Mouse (Mus musculus): Measurements from ENCODE around the gene Fam149b.

DNA sequence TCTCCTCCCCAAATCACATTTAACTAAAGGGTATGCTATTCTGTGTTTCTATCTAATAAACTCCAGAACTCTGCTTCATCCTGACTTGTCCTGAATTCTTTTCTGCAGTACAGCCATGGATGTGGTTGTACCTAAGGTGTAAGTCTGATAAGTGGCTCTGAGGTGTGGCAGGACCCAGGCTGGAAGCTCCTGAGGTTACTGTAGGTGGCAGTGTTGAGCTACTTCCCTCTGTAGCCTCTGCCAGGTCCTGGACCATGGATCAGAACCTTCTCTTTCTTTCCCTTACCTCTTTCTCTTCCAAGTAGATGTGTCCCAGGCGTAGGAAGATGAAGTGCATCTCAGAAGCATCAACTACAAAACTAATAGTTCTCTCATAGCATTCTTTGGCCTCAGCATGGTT lies 52.1 kb downstream of the Fam149b start:
- TF ChIP-seq GATA1 (IDR thresholded peaks at IDR 0.05; ENCODE audit: low read length) (no peak), TAL1 (IDR thresholded peaks at IDR 0.05; ENCODE audit: low read length) (no peak)
